Mouse (Mus musculus): ENCODE data around the gene Mdc1.

DNA sequence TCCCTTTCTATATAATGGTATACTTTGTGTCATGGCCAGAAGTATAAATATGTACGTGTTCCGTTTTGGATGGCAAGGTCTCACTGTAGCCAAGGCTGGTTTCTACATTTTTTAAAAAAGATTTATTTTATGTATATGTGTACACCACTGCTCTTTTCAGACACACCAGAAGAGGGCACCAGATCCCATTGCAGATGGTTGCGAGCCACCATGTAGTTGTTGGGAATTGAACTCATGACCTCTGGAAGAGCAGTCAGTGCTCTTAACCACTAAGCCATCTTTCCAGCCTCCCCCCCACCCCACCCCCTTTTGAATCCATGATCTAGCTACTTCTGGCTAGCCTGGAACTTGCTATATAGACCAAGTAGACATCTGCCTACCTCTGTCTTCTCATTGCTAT is 2.2 kb downstream of the Mdc1 start:
- peak; percentile 48 for TF ChIP-seq CTCF (IDR thresholded peaks at IDR 0.05)
- TF ChIP-seq EP300 (IDR thresholded peaks at IDR 0.05), result no peak

Data from lung, postnatal 0 days (tissue).